Mouse (Mus musculus): ENCODE measurements around the gene Mcrip1. TPM values are rescaled to one million over a fixed set of nuclear protein-coding genes. Genes with fewer than 3 reads are reported as not detected.

The Mcrip1 gene
- polyA plus RNA-seq, 1 experiment from 2014 or later, result 267 TPM

- 0 out of 2 replicates have a peak, but pooled peaks cover 4% of the 10 kb centered on the region for H3K4me1 ChIP-seq (ENCODE audit: control insufficient read depth, insufficient read depth, low read length)
- no peak overlapping the region for H3K27ac ChIP-seq (ENCODE audit: low read depth, low read length)
- H3K4me3 ChIP-seq (ENCODE audit: low read depth, low read length), result no peak overlapping the region
- ATAC-seq (ENCODE audit: low read depth), result no peak
- H3K9me3 ChIP-seq (ENCODE audit: control insufficient read depth, low read length), result no peaks in the 10 kb centered on the region
- 82% methylated on average over 9 of the region's 9 CpGs for WGBS
- H3K27me3 ChIP-seq (ENCODE audit: control insufficient read depth, insufficient read depth, low read length), result peaks cover 33% of the 10 kb centered on the region
- no peaks in the 10 kb centered on the region for H3K36me3 ChIP-seq (ENCODE audit: control insufficient read depth, insufficient read depth, low read length)
- H3K9ac ChIP-seq (replicated peaks; ENCODE audit: low read depth, low read length), result no peak overlapping the region
- no peak overlapping the region for H3K4me2 ChIP-seq (ENCODE audit: low read depth, low read length)
Measured at GRCm38 (mm10) chr11:120527690-120528354, 21.7 kb downstream of the Mcrip1 start.

DNA sequence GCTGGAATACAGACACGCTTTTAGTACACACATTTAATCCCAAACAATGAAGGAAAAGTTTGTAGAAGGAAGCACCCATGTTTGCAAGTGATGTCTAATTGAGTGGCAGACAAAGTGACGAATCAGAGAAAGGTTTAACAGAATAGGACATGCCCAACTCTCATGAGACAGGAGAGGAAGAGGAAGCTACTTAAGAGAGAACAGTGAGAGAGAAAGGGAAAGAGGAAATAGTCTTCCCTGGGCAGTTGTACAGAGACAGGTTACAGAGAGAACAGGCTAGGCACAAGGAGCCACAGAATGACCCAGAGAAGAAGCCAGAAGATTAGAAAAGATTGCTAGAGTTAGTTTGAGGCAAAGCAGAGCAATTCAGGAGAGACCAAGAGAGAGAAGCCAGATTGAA is 23.6 kb downstream of the Mcrip1 start:
- Histone ChIP-seq H3K4me1 (ENCODE audit: control insufficient read depth, insufficient read depth, low read length) (0 out of 2 replicates have a peak, but pooled peaks cover 4% of the 10 kb centered on the region), H3K4me2 (ENCODE audit: low read depth, low read length) (no peak overlapping the region), H3K36me3 (ENCODE audit: control insufficient read depth, insufficient read depth, low read length) (no peaks in the 10 kb centered on the region), H3K9ac (replicated peaks; ENCODE audit: low read depth, low read length) (no peak overlapping the region), H3K27ac (ENCODE audit: low read depth, low read length) (no peak overlapping the region), H3K4me3 (ENCODE audit: low read depth, low read length) (no peak overlapping the region), H3K9me3 (ENCODE audit: control insufficient read depth, low read length) (no peaks in the 10 kb centered on the region), H3K27me3 (ENCODE audit: control insufficient read depth, insufficient read depth, low read length) (peaks cover 24% of the 10 kb centered on the region)
- no peak for ATAC-seq (ENCODE audit: low read depth)
- WGBS, result 81% methylated on average over 2 of the region's 2 CpGs

- no peaks in the 10 kb centered on the region for H3K9me3 ChIP-seq (ENCODE audit: control insufficient read depth, low read length)
- WGBS, result 91% methylated on average over 8 of the region's 8 CpGs
- H3K9ac ChIP-seq (replicated peaks; ENCODE audit: low read depth, low read length), result no peak overlapping the region
- no peak overlapping the region for H3K27ac ChIP-seq (ENCODE audit: low read depth, low read length)
- no peak overlapping the region for H3K4me2 ChIP-seq (ENCODE audit: low read depth, low read length)
- no peaks in the 10 kb centered on the region for H3K36me3 ChIP-seq (ENCODE audit: control insufficient read depth, insufficient read depth, low read length)
- no peak overlapping the region for H3K4me3 ChIP-seq (ENCODE audit: low read depth, low read length)
- no peaks in the 10 kb centered on the region for H3K27me3 ChIP-seq (ENCODE audit: control insufficient read depth, insufficient read depth, low read length)
- ATAC-seq (ENCODE audit: low read depth), result no peak
- H3K4me1 ChIP-seq (ENCODE audit: control insufficient read depth, insufficient read depth, low read length), result no peaks in the 10 kb centered on the region
Measured at GRCm38 (mm10) chr11:120522581-120522980, 26.9 kb downstream of the Mcrip1 start.

DNA sequence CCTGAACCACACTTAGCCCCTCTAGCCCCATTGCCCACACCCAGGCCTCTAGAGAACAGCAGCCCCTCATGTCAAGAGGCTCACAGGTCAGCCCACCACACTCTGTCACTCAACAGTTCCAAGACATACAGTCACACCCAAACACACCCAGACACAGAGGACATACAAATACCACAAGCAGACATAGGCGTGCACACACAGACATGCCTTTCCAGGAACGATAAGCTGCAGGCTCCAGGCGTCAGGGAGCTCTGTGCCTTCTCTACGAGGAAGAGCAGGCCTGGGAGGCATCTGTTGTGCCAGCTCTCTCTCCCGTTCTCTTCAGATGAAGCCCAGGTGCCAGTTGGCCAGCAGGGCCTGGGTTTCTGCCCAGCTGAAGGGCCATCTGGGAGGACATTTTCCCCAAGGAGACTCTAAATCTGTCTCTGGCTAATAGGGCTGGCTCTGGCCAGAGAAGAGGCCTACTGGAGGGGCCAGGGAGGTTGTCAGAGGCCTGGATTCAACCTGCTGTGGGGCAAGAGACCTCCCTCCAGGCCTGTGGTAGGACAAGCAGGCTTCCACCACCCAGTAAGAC is 28.5 kb downstream of the Mcrip1 start:
- WGBS, result 70% methylated on average over 5 of the region's 5 CpGs
- H3K9ac ChIP-seq (replicated peaks; ENCODE audit: low read depth, low read length), result no peak overlapping the region
- H3K4me3 ChIP-seq (ENCODE audit: low read depth, low read length), result no peak overlapping the region
- ATAC-seq (ENCODE audit: low read depth), result no peak
- H3K27ac ChIP-seq (ENCODE audit: low read depth, low read length), result no peak overlapping the region
- H3K4me1 ChIP-seq (ENCODE audit: control insufficient read depth, insufficient read depth, low read length), result no peaks in the 10 kb centered on the region
- H3K9me3 ChIP-seq (ENCODE audit: control insufficient read depth, low read length), result no peaks in the 10 kb centered on the region
- H3K36me3 ChIP-seq (ENCODE audit: control insufficient read depth, insufficient read depth, low read length), result no peaks in the 10 kb centered on the region
- no peaks in the 10 kb centered on the region for H3K27me3 ChIP-seq (ENCODE audit: control insufficient read depth, insufficient read depth, low read length)
- H3K4me2 ChIP-seq (ENCODE audit: low read depth, low read length), result no peak overlapping the region

- no peak overlapping the region for H3K4me2 ChIP-seq (ENCODE audit: low read depth, low read length)
- no peaks in the 10 kb centered on the region for H3K27me3 ChIP-seq (ENCODE audit: control insufficient read depth, insufficient read depth, low read length)
- 87% methylated on average over 9 of the region's 9 CpGs for WGBS
- no peaks in the 10 kb centered on the region for H3K9me3 ChIP-seq (ENCODE audit: control insufficient read depth, low read length)
- H3K9ac ChIP-seq (replicated peaks; ENCODE audit: low read depth, low read length), result no peak overlapping the region
- no peak overlapping the region for H3K27ac ChIP-seq (ENCODE audit: low read depth, low read length)
- H3K36me3 ChIP-seq (ENCODE audit: control insufficient read depth, insufficient read depth, low read length), result no peaks in the 10 kb centered on the region
- H3K4me1 ChIP-seq (ENCODE audit: control insufficient read depth, insufficient read depth, low read length), result no peaks in the 10 kb centered on the region
- no peak for ATAC-seq (ENCODE audit: low read depth)
- H3K4me3 ChIP-seq (ENCODE audit: low read depth, low read length), result no peak overlapping the region
Measured at GRCm38 (mm10) chr11:120520498-120520897, 29.0 kb downstream of the Mcrip1 start.

- no peak overlapping the region for H3K4me3 ChIP-seq (ENCODE audit: low read depth, low read length)
- H3K9ac ChIP-seq (replicated peaks; ENCODE audit: low read depth, low read length), result no peak overlapping the region
- no peak overlapping the region for H3K27ac ChIP-seq (ENCODE audit: low read depth, low read length)
- ATAC-seq (ENCODE audit: low read depth), result no peak
- H3K4me2 ChIP-seq (ENCODE audit: low read depth, low read length), result no peak overlapping the region
- H3K9me3 ChIP-seq (ENCODE audit: control insufficient read depth, low read length), result no peaks in the 10 kb centered on the region
- 42% methylated on average over 9 of the region's 9 CpGs for WGBS
- H3K27me3 ChIP-seq (ENCODE audit: control insufficient read depth, insufficient read depth, low read length), result no peaks in the 10 kb centered on the region
- H3K4me1 ChIP-seq (ENCODE audit: control insufficient read depth, insufficient read depth, low read length), result no peaks in the 10 kb centered on the region
- H3K36me3 ChIP-seq (ENCODE audit: control insufficient read depth, insufficient read depth, low read length), result no peaks in the 10 kb centered on the region
Measured at GRCm38 (mm10) chr11:120519738-120520137, 29.8 kb downstream of the Mcrip1 start.

DNA sequence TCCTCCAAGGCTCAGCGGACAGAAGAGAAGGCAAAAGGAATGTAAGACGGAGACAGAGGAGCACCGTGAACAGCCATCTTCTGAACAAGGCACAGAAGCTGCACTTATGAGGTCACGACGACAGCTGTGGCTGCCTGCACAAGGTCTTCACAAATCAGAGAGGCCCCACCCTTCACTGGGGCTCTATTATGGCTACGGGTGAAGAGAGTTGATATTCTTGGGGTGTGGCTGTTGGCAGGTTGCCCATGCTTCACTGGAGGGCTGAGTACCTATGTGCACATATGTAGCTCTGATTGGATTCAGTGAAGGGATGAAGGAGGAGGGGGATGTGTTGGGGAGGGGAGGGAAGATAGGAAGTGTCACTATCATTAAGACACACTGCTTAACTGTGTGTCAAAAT is 31.0 kb downstream of the Mcrip1 start:
- Histone ChIP-seq H3K36me3 (ENCODE audit: control insufficient read depth, insufficient read depth, low read length) (no peaks in the 10 kb centered on the region), H3K4me1 (ENCODE audit: control insufficient read depth, insufficient read depth, low read length) (no peaks in the 10 kb centered on the region), H3K4me3 (ENCODE audit: low read depth, low read length) (no peak overlapping the region), H3K9me3 (ENCODE audit: control insufficient read depth, low read length) (no peaks in the 10 kb centered on the region), H3K9ac (replicated peaks; ENCODE audit: low read depth, low read length) (no peak overlapping the region), H3K27ac (ENCODE audit: low read depth, low read length) (no peak overlapping the region), H3K4me2 (ENCODE audit: low read depth, low read length) (no peak overlapping the region), H3K27me3 (ENCODE audit: control insufficient read depth, insufficient read depth, low read length) (no peaks in the 10 kb centered on the region)
- no peak for ATAC-seq (ENCODE audit: low read depth)
- 75% methylated on average over 6 of the region's 6 CpGs for WGBS

- ATAC-seq (ENCODE audit: low read depth), result no peak
- Histone ChIP-seq H3K36me3 (ENCODE audit: control insufficient read depth, insufficient read depth, low read length) (no peaks in the 10 kb centered on the region), H3K4me3 (ENCODE audit: low read depth, low read length) (no peak overlapping the region), H3K27me3 (ENCODE audit: control insufficient read depth, insufficient read depth, low read length) (no peaks in the 10 kb centered on the region), H3K4me1 (ENCODE audit: control insufficient read depth, insufficient read depth, low read length) (no peaks in the 10 kb centered on the region), H3K9ac (replicated peaks; ENCODE audit: low read depth, low read length) (no peak overlapping the region), H3K9me3 (ENCODE audit: control insufficient read depth, low read length) (no peaks in the 10 kb centered on the region), H3K4me2 (ENCODE audit: low read depth, low read length) (no peak overlapping the region), H3K27ac (ENCODE audit: low read depth, low read length) (no peak overlapping the region)
- WGBS, result 74% methylated on average over 6 of the region's 6 CpGs
Measured at GRCm38 (mm10) chr11:120518027-120518426, 31.5 kb downstream of the Mcrip1 start.

- no peak for ATAC-seq (ENCODE audit: low read depth)
- no peaks in the 10 kb centered on the region for H3K9me3 ChIP-seq (ENCODE audit: control insufficient read depth, low read length)
- H3K27me3 ChIP-seq (ENCODE audit: control insufficient read depth, insufficient read depth, low read length), result no peaks in the 10 kb centered on the region
- H3K36me3 ChIP-seq (ENCODE audit: control insufficient read depth, insufficient read depth, low read length), result no peaks in the 10 kb centered on the region
- H3K9ac ChIP-seq (replicated peaks; ENCODE audit: low read depth, low read length), result no peak overlapping the region
- H3K4me1 ChIP-seq (ENCODE audit: control insufficient read depth, insufficient read depth, low read length), result no peaks in the 10 kb centered on the region
- 79% methylated on average over 4 of the region's 4 CpGs for WGBS
- H3K27ac ChIP-seq (ENCODE audit: low read depth, low read length), result no peak overlapping the region
- H3K4me3 ChIP-seq (ENCODE audit: low read depth, low read length), result no peak overlapping the region
- H3K4me2 ChIP-seq (ENCODE audit: low read depth, low read length), result no peak overlapping the region
Measured at GRCm38 (mm10) chr11:120517147-120517546, 32.4 kb downstream of the Mcrip1 start.

Data from neural tube, embryonic 14.5 days (tissue).